Mouse (Mus musculus) telencephalon, adult 2 months (tissue): Measurements from ENCODE around the gene Zfp217.

Source experiments
- DNase-seq: peaks from one replicate; pipeline ENCODE4 v3.0.0-alpha.2; 2011; ENCODE audit warnings: low read depth, low spot score

Gene Zfp217

GRCm38 (mm10) chr2:170103341-170103740 lies 44.6 kb downstream of the Zfp217 start:
- DNase-seq, result no peak

DNA sequence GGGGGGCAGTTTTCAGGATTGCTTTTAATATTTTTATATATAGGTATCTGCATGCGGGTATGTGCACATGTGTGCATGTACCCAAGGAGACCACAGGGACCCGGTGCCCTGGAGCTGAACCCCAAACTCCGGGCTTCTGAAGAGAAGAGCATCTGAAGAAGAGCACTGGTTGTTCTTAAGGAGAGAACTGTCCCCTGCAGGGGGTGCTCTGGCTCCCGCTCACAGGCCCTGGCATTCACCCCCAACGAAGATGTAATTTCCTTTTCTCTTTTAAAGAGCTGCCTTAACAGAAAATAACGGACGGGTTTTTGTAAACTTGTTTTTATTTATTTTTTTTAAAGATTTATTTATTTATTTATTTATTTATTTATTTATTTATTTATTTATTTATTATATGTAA lies 46.0 kb downstream of the Zfp217 start:
- DNase-seq, result no peak

- peak; percentile 36 for DNase-seq
These were observed 46.8 kb downstream of the Zfp217 start for GRCm38 (mm10) chr2:170101132-170101531.

DNA sequence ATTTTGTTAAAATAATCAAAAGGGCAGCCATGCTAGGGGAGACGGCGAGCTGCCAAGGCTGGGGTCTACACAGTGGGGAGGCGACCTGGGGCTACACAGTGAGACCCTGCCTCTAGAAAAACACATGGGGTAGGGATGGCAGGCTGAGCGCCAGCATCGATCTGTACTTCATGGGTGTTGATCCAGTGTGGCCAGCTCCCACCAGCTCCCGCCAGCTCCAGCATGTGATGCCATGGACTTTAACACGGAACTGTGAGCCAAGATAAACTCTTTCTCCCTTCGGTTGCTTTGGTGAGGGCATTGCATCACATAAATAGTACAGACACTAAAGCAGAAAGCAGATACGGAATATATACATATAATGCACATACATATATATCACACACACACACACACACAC lies 53.0 kb downstream of the Zfp217 start:
- DNase-seq, result no peak

DNA sequence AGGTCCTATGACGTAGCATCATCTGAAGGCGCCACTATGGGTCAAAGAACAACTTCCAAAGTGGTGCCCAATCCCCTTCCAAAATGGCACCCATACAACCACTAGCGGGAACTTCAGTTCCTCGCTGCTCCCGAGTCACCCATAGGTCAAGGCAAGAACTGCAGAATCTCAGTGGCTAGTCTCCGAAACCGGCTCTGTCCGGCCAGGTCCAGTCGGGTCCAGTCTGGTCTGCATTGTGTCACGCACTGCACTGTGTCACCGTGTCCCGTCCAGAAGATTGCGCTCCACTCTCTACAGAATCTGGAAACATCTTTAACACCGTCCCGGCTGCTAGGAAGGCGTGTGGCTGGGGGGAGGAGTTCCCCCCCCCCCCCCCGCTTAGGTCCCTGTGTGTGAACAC lies 53.7 kb downstream of the Zfp217 start:
- no peak for DNase-seq

DNA sequence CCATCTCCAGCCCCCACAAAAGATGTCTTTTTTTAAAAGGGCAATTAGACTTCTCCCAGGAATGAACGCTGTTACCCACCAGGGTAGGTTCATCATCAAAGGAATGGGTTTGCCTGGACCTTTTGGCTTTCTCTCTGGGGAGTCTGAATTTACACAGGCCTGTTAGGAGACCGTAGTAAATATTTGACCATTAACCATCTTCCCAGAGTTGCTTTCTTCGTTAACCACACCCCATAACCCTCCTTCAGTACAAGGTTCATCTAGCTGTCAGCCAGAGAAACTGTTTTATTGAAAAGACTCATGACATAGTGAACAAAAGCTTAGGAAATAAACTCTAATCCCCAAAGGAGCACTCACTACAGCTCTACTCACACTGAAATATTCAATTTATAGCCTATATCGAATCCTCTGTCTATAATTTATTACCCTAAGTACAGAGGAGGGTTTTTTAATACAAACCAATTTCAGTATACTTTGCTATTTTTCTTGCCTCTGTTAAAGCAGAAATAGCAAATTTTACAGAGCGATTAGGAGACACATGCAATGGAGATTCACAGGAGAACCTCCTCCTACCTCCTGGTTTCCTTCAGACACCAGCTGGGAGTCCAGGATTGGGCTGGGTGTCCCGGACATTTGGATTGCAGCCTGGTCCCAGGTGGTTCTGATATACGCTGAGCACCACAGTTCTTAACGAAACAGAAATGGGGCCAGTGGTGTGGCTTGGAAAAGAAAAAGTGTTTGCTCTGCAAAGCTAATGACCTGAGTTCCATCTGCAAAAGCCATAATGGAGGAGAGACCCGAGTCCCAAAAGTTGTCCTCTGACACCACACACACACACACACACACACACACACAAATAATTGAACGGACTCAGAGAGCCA lies 56.1 kb downstream of the Zfp217 start:
- DNase-seq, result no peak

GRCm38 (mm10) chr2:170078442-170079017 lies 69.4 kb downstream of the Zfp217 start:
- DNase-seq, result peak; percentile 12

DNA sequence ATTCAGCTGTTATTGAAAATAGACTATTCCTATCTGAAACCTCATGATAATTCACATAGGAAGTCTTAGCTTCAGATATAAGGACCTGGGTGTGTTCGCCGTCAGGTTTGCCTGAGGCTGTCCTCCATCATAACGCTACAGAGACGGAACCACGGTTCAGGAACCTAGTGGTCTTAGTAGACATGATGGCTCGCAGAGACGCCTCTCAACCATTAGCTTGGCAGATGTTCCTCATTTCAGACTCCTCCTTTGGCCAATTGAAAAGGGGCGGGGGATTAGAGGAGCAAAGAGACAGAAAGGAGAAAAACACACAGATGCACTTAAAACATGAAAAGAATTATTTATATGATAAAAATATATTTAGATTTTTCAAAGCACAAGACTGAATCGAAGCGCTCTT lies 69.9 kb downstream of the Zfp217 start:
- DNase-seq, result no peak

DNA sequence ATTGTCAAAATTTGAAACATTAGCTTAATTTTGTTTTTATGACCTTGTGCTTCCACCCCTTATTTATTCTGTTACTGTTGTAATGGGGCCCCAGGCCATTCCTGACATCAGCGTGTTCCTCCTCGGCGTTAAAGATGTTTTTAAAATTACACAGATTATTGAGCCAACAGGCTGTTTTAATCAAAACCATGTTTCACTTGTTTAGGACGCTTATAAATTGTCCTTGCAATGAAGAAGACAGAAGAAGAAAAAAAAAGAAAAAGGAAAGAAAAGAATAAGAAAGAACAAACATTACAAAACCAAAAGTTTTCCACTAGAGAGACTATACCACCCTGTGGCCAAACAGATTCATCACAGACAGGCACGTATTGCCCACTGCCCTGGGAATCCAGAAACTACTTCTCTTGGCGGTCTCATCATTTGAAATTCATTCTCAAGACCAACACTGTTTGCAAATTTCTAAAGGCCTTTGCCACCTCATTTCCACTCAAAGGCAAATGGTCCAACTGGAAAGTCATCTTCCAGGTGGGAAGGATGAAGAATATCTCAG lies 70.9 kb downstream of the Zfp217 start:
- DNase-seq, result no peak

- no peak for DNase-seq
These were observed 77.2 kb downstream of the Zfp217 start for GRCm38 (mm10) chr2:170070641-170071241.

GRCm38 (mm10) chr2:170069976-170070375 lies 77.9 kb downstream of the Zfp217 start:
- DNase-seq, result no peak

DNA sequence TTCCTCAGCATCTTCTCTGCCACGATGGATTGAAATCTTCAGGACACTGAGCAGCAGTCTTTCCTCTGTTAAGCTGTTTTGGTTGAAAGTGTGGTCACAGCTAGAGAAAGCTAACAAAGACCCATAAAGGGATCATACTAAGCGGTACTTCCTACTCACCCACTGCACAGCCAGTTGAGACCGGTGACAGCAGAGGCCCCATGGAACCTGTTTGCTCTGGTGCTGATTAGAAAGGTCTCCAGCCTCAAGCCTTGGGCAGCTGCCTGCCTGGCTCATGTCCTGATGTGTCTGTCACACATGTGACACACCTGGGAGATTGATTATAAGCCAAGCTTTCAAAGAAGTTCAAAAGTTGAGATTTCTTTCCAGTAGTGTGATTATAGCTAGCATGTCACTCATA lies 85.5 kb downstream of the Zfp217 start:
- DNase-seq, result no peak

GRCm38 (mm10) chr2:170060066-170060465 lies 87.8 kb downstream of the Zfp217 start:
- no peak for DNase-seq

DNA sequence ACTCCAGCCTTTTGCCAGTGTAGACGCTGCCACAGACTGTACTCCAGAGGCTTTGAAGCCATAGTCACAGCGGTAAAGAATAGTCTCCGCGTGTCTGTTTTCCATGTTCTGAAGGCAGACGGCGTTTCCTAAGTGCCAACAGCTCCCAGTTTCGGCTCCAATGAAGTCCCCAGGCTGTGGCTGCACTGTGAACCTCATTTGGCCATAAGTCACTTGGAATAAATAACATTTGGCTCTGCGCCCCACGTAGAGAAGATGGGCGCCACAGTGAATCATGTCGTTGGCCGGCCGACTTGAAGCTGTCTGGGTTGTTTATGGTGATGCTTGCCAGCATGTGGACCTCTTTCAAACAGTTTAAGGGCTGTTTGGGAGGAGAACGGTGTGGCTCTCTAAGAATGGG lies 89.1 kb downstream of the Zfp217 start:
- no peak for DNase-seq
